Mouse (Mus musculus) small intestine, adult 2 months (tissue): Measurements from ENCODE around the gene Gm10112. TPM values are rescaled to one million over a fixed set of nuclear protein-coding genes. Genes with fewer than 3 reads are reported as not detected.

Experiments
- H3K27ac ChIP-seq: fragments of 200-500 bp; 2 replicates; pipeline ENCODE4 v1.5.1; 2012; ENCODE audit warnings: low read depth, low read length, control low read depth, inconsistent platforms; ENCODE audit not compliant: insufficient read depth
- H3K27me3 ChIP-seq: fragments of 200-500 bp; 2 replicates; pipeline ENCODE4 v1.6.1; 2012; ENCODE audit warnings: mild to moderate bottlenecking, moderate library complexity, low read length, inconsistent platforms; ENCODE audit not compliant: control insufficient read depth, insufficient read depth
- H3K36me3 ChIP-seq: fragments of 200-500 bp; 2 replicates; pipeline ENCODE4 v1.6.1; 2012; ENCODE audit warnings: mild to moderate bottlenecking, low read length, control low read depth, inconsistent platforms; ENCODE audit not compliant: control insufficient read depth, insufficient read depth
- H3K4me1 ChIP-seq: fragments of 200-500 bp; 2 replicates; pipeline ENCODE4 v1.6.1; 2012; ENCODE audit warnings: low read length, inconsistent platforms, mixed read lengths; ENCODE audit not compliant: control insufficient read depth, insufficient read depth, insufficient read length
- H3K4me3 ChIP-seq: fragments of 200-500 bp; 2 replicates; pipeline ENCODE4 v1.5.1; 2012; ENCODE audit warnings: low read depth, mild to moderate bottlenecking, control low read depth, inconsistent platforms, low read length, moderate library complexity
- CTCF ChIP-seq: fragments of 200-500 bp; IDR thresholded peaks from 2 replicates; pipeline ENCODE4 v1.5.1; 2012; ENCODE audit warnings: low read depth, mild to moderate bottlenecking, control low read depth, inconsistent platforms, low read length, moderate library complexity, mixed read lengths; ENCODE audit not compliant: insufficient replicate concordance, insufficient read length; ENCODE audit errors: extremely low read depth
- POLR2A ChIP-seq: fragments of 200-500 bp; IDR thresholded peaks from 2 replicates; pipeline ENCODE4 v1.6.1; 2012; ENCODE audit warnings: low read depth, mild to moderate bottlenecking, control low read depth, inconsistent platforms, low read length, moderate library complexity
- WGBS: fragments of 180-500 bp; shearing (Covaris S2); methylation state at CpG from one replicate; pipeline ENCODE4 v1.1.7; 2018; 5-methylcytosine and 5-hydroxymethylcytosine counted together
- polyA plus RNA-seq: library from polyadenylated mRNA; depleted of rRNA; stranded (reverse); fragments of >200 nt; gene quantifications from 2 replicates; pipeline ENCODE4 v1.2.3, GENCODE M21; 2012; rRNA removed

The Gm10112 gene
- not detected in 2 replicates for polyA plus RNA-seq

- no peak for TF ChIP-seq POLR2A
- no peak for TF ChIP-seq CTCF
- H3K36me3 ChIP-seq = no peaks in the 10 kb centered on the region
Observed at GRCm38 (mm10) chrX:111168040-111168439, at the start of gene Gm10112. TSS of gene Gm10112 (plus strand) at chrX:111168340.

GRCm38 (mm10) chrX:111189574-111189973, 21.4 kb downstream of the Gm10112 start:
- TF ChIP-seq POLR2A (no peak), CTCF (no peak)
- no peaks in the 10 kb centered on the region for H3K36me3 ChIP-seq
- no peak overlapping the region for H3K4me3 ChIP-seq
- no peak overlapping the region for H3K27ac ChIP-seq
- WGBS = 61% methylated on average over 1 of the region's 1 CpGs
- no peaks in the 10 kb centered on the region for H3K4me1 ChIP-seq
- H3K27me3 ChIP-seq = no peaks in the 10 kb centered on the region

More at GRCm38 (mm10) chrX:111168040-111168439, at the start of gene Gm10112:
- Histone ChIP-seq H3K4me1 (no peaks in the 10 kb centered on the region), H3K4me3 (no peak within 1 kb of the TSS), H3K27ac (no peak within 1 kb of the TSS), H3K27me3 (no peaks in the 10 kb centered on the region)
- 89% methylated on average over 3 of the region's 3 CpGs for WGBS

- WGBS = 3% methylated on average over 2 of the region's 2 CpGs
- TF ChIP-seq CTCF = no peak
- TF ChIP-seq POLR2A = no peak
- Histone ChIP-seq H3K27me3 (no peaks in the 10 kb centered on the region), H3K36me3 (no peaks in the 10 kb centered on the region), H3K4me3 (no peak overlapping the region), H3K4me1 (no peaks in the 10 kb centered on the region), H3K27ac (no peak overlapping the region)
Observed at GRCm38 (mm10) chrX:111196376-111196775, 28.2 kb downstream of the Gm10112 start.

GRCm38 (mm10) chrX:111210225-111210624, 42.1 kb downstream of the Gm10112 start:
- Histone ChIP-seq H3K27me3 (no peaks in the 10 kb centered on the region), H3K4me3 (no peak overlapping the region), H3K27ac (no peak overlapping the region), H3K36me3 (no peaks in the 10 kb centered on the region), H3K4me1 (no peaks in the 10 kb centered on the region)
- 14% methylated on average over 5 of the region's 5 CpGs for WGBS
- TF ChIP-seq CTCF (no peak), POLR2A (no peak)

Other genes with a start within 250 kb of the Gm10112 start
- gene Cylc1, start 57.9 kb upstream of the Gm10112 start, polyA plus RNA-seq = not detected in 2 replicates